Mouse (Mus musculus) ES-CJ7 (cell line): ENCODE results near the gene Nrp2.

Source experiments
- DNase-seq: peaks from one replicate; pipeline ENCODE4 v3.0.0; 2011; ENCODE audit warnings: low read depth, low spot score

Nrp2 gene

DNA sequence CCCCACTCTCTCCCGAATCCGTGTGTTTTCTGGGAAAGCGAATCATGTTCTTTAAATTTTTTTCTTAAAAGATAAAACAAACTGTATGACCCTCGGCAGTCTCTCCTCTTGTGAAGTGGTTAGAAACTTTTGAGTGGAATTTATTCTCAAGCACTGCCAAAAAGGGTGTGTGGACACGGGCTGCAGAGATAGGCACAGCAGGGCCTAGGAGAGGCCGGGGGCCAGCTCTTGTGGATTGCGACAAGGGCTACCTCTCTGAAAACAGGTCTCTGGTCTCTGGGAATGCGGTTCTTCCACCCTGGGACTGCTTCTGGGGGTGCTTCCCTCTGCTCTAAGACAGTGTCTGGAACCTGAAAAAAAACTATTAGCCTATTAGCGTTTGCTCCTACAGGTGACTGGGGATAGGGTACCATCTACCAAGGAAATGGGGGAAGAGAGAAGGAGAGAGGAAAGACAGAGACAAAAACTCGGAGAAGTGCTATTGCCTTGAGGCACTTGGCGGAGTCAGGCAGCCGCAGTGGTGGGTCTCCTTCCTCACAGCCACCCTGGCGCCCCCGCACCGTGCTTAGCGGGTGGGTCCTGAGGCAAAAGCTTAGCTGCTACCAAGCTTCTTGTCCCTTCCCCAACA is 1.9 kb downstream of the Nrp2 start:
- DNase-seq: no peak

- DNase-seq: no peak
Observed at GRCm38 (mm10) chr1:62705517-62705981, 2.5 kb downstream of the Nrp2 start.

DNA sequence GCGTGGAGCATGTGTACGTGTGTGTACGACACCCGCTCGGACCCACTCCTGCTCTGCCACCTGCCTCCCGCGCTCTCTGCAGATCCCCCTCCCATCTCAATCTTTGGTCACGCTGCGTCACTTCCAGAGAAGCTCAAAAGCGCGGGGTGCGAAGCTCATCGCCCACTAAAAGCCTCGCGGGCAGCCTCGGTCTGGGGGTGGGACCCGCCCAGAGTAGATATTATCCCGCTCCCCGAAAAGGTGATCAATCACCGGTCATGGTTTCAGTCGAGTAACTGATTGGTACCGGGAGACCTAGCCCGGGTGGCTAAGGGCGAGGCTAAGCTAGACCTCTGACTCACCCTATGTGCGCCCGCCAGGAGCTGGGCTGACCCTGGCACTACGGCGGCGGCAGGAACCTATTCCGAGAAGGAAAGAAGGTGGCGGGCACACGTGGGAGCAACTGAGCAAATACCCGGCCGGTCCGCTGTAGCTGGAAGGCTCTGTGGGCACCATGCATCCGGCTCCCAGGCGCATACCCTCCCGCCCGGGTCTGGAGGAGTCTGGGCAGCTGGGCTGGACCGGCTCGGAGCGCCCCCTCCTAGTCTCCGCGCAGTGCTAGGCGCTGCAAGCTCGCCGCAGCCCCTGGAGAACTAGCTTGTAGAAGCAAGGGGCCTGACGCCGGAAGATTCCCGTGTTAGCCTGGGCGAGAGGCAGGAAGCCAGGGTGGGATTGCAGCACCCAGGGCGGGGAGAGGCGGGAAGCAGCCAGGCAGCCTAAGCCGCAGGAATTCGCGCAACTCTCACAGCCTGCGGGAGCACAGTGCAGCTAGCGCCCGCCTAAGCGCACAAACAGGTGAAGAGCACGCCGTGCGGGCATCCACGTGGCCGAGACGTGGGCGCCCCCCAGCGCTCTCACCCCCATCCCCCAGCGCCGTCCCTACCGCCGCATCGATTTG is 3.3 kb downstream of the Nrp2 start:
- peak; percentile 73 for DNase-seq

- DNase-seq: peak; percentile 76
Observed at GRCm38 (mm10) chr1:62707101-62707912, 4.2 kb downstream of the Nrp2 start.

DNA sequence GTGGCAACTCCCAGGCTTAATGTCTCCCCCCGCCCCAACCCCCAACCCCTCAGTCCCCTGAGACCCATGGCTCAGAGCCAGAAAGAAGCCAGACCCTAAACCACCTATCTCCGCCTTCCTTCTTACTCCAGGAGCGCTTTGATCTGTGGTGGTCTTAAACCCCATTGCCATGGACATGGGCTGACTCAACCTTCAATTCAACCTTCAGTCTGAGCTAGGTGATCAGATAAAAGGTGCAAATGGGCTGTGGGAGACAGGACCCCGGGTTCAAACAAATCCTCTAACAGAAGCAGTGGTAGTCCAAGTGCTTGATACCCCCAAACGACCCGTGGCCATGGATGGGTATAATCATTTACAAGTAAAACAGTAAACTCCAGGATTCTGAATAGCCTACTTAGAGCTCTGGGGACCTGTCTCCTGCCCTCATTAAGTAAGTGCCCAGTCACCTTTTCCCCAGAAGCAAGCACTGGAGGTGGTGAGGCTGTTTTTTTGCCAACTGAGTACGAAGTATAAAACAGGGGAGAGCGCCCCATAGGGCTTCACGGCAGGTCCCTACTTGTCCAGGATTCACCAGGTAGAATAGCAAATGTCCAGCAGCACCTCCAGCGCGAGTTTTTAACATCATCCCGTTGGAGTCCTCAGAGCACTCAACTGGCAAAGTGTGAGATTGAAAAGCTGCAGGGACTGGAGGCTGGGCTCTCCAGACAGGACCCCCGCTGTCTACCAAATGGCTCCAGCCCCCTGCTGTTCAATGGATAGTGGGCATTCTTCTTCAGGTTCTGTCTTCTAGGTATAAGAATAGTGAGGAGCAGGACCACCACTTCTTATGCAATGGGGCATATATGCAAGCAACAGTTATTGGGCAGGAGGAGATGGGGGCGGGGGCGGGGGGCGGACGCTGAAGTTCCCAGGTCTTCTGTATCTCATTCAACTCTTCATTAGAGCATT is 5.1 kb downstream of the Nrp2 start:
- peak; percentile 92 for DNase-seq

DNA sequence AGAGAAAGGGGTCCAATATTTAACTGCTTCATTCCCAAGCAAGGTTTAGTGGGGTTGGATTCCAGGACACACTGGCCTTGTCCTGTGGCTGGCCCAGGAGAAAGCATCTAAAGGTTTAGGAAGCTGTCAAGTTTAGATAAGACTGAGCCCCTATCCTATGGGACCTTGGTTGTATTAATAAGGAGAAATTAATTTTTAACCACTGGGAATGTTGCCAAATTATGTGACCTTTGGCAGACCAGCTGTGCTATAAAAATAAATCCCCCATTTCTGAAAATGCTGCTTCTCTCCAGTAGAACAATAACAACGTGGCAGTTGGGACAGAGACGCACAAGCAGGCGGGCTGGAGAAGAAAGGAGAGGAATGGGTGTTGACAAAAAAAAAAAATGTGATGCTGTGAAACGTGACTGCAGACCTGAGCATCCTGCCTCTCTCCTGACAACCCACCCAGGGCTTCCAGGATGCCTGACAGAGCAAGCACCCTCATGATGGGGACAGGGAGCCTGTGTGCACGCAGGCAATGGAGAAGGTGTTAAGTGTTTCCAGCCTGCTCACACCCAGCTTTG is 6.8 kb downstream of the Nrp2 start:
- DNase-seq: no peak

GRCm38 (mm10) chr1:62713021-62713676 is 10.1 kb downstream of the Nrp2 start:
- no peak for DNase-seq

GRCm38 (mm10) chr1:62715004-62715403 is 11.9 kb downstream of the Nrp2 start:
- DNase-seq: no peak

DNA sequence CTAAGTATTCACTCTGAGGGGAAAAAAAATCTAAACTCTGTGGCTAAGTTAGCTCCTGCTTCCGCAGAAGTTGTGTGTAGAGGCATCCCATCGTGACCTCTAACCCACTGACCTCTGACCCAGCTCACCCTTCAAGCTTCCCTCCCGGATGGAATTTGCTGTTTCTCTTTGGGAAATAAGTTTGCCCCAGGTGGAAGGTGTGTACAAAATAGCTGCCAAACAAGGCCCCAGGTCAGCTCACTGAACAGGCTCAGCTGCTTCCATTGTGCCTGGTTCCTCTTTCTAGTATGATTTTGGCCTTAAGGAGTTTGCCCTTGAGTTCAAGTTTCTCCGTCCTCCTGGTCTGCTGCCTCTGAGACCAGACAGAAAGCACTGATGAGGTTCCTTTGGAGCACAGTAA is 12.6 kb downstream of the Nrp2 start:
- no peak for DNase-seq

- DNase-seq: no peak
Observed at GRCm38 (mm10) chr1:62716836-62717478, 13.9 kb downstream of the Nrp2 start.

DNA sequence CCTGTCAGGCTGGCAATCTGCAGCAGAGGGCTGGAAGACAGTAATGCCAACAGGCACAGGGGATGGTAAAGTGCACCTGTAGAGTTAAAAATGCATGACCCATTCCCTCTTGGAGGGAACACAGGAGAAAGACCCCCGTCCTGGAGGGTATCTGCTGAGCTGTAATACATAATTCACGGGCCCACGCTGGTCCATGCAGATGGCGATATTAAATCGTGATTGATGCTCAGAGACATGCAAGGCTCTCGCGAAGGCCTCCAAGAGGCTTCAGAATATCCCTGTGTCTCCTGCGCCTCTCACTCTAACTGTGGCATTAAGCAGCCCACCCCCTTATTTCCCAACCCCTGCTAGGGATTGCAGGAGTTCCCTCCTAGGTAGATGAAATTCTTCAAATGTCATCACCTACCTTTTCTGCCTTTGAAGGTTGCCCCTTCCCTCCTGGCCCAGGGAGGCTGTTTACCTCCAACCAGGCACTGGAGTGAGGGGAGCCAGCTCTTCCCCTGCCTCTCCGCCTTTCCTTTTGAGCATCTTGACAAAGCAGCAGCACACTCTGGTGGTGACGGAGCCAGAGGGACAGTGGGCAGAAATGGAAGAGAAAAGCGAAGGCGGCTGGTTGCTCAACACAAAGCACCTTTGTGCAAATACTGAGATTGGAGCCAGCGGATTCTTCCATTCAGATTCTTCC is 14.6 kb downstream of the Nrp2 start:
- peak; percentile 54 for DNase-seq

DNA sequence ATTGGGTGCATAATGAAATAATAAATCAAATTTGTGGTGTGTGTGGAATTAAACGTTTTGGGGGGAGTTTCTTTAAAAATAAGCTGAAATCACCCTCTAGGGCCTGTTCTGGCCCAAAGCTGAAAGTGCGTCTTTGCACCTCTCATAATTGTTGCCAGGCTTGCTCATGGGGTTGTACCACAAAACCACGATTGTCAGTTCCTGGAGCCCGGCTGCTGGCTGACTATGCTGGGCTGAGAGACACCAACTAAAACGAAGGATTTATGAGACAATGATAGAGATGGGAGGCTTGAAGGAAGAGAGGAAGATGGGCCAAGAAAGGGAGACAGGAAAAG is 15.1 kb downstream of the Nrp2 start:
- no peak for DNase-seq

GRCm38 (mm10) chr1:62718750-62719149 is 15.7 kb downstream of the Nrp2 start:
- no peak for DNase-seq

GRCm38 (mm10) chr1:62719770-62720169 is 16.7 kb downstream of the Nrp2 start:
- DNase-seq: no peak

DNA sequence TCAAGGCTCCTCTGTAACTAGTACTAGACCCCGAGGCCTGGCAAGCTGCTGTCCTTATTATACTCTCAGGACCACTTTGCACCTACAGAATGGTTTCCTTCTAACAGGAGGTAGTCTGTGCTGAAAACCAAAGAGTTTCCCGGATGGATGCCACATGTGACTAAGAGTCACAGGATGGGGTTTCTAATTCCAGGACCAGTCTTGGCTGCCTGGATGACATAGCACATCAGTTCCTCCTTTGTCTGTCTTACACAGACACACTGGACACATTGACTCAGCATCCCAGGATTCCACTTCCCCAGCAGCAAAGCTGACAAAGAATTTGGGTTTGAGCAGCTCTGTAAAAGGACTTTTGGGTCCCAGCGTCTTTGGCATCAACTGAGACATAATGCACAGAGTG is 17.1 kb downstream of the Nrp2 start:
- no peak for DNase-seq

- DNase-seq: no peak
Observed at GRCm38 (mm10) chr1:62720727-62721705, 17.9 kb downstream of the Nrp2 start.

GRCm38 (mm10) chr1:62721706-62722187 is 18.7 kb downstream of the Nrp2 start:
- DNase-seq: no peak

DNA sequence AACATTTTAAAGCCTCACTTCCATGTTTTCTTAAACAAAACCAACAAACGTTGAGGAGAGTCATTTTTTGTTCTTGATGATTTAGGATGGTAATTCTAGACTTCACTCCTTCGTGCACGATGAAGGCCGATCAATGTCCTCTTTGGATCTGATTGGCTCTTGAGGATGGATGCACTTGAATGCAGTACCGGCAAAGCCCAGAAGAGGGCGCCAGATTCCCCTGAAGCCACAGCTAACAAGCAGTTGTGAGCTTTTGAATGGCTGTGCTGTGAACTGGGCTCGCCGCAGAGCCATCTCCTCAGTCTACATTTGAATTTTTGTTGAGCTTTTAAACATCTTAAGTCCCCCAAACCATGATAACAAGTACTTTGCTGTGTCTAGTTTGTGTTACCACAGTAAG is 19.4 kb downstream of the Nrp2 start:
- peak; percentile 92 for DNase-seq
